Mouse (Mus musculus): Measurements from ENCODE around the gene Itprid2. TPM values are rescaled to one million over a fixed set of nuclear protein-coding genes. Genes with fewer than 3 reads are reported as not detected.

Gene Itprid2
- polyA plus RNA-seq, 1 experiment: 6.6 TPM

GRCm38 (mm10) chr2:79651701-79652100 is 16.5 kb downstream of the Itprid2 start:
- DNase-seq (ENCODE audit: low read depth): no peak
- TF ChIP-seq CTCF (IDR thresholded peaks at IDR 0.05; ENCODE audit: borderline replicate concordance, extremely low read depth, insufficient read depth, insufficient read length) (no peak), POLR2A (IDR thresholded peaks at IDR 0.05; ENCODE audit: borderline replicate concordance, extremely low read depth, insufficient read depth, insufficient read length, poor library complexity, severe bottlenecking) (no peak)

GRCm38 (mm10) chr2:79652502-79652901 is 17.4 kb downstream of the Itprid2 start:
- TF ChIP-seq POLR2A (IDR thresholded peaks at IDR 0.05; ENCODE audit: borderline replicate concordance, extremely low read depth, insufficient read depth, insufficient read length, poor library complexity, severe bottlenecking): no peak
- no peak for TF ChIP-seq CTCF (IDR thresholded peaks at IDR 0.05; ENCODE audit: borderline replicate concordance, extremely low read depth, insufficient read depth, insufficient read length)
- no peak for DNase-seq (ENCODE audit: low read depth)

GRCm38 (mm10) chr2:79653093-79653808 is 18.1 kb downstream of the Itprid2 start:
- DNase-seq (ENCODE audit: low read depth): no peak
- TF ChIP-seq CTCF (IDR thresholded peaks at IDR 0.05; ENCODE audit: borderline replicate concordance, extremely low read depth, insufficient read depth, insufficient read length) (no peak), POLR2A (IDR thresholded peaks at IDR 0.05; ENCODE audit: borderline replicate concordance, extremely low read depth, insufficient read depth, insufficient read length, poor library complexity, severe bottlenecking) (no peak)

- no peak for DNase-seq (ENCODE audit: low read depth)
- TF ChIP-seq CTCF (IDR thresholded peaks at IDR 0.05; ENCODE audit: borderline replicate concordance, extremely low read depth, insufficient read depth, insufficient read length) (no peak), POLR2A (IDR thresholded peaks at IDR 0.05; ENCODE audit: borderline replicate concordance, extremely low read depth, insufficient read depth, insufficient read length, poor library complexity, severe bottlenecking) (no peak)
Observed at GRCm38 (mm10) chr2:79653809-79654164, 18.6 kb downstream of the Itprid2 start.

- TF ChIP-seq CTCF (IDR thresholded peaks at IDR 0.05; ENCODE audit: borderline replicate concordance, extremely low read depth, insufficient read depth, insufficient read length) (no peak), POLR2A (IDR thresholded peaks at IDR 0.05; ENCODE audit: borderline replicate concordance, extremely low read depth, insufficient read depth, insufficient read length, poor library complexity, severe bottlenecking) (no peak)
- DNase-seq (ENCODE audit: low read depth): no peak
Observed at GRCm38 (mm10) chr2:79657062-79657461, 21.9 kb downstream of the Itprid2 start.

GRCm38 (mm10) chr2:79660417-79661185 is 25.4 kb downstream of the Itprid2 start:
- DNase-seq (ENCODE audit: low read depth): no peak
- TF ChIP-seq CTCF (IDR thresholded peaks at IDR 0.05; ENCODE audit: borderline replicate concordance, extremely low read depth, insufficient read depth, insufficient read length) (no peak), POLR2A (IDR thresholded peaks at IDR 0.05; ENCODE audit: borderline replicate concordance, extremely low read depth, insufficient read depth, insufficient read length, poor library complexity, severe bottlenecking) (no peak)

GRCm38 (mm10) chr2:79661486-79662104 is 26.4 kb downstream of the Itprid2 start:
- no peak for TF ChIP-seq POLR2A (IDR thresholded peaks at IDR 0.05; ENCODE audit: borderline replicate concordance, extremely low read depth, insufficient read depth, insufficient read length, poor library complexity, severe bottlenecking)
- TF ChIP-seq CTCF (IDR thresholded peaks at IDR 0.05; ENCODE audit: borderline replicate concordance, extremely low read depth, insufficient read depth, insufficient read length): no peak
- peak; percentile 68 for DNase-seq (ENCODE audit: low read depth)

- DNase-seq (ENCODE audit: low read depth): no peak
- TF ChIP-seq POLR2A (IDR thresholded peaks at IDR 0.05; ENCODE audit: borderline replicate concordance, extremely low read depth, insufficient read depth, insufficient read length, poor library complexity, severe bottlenecking): no peak
- no peak for TF ChIP-seq CTCF (IDR thresholded peaks at IDR 0.05; ENCODE audit: borderline replicate concordance, extremely low read depth, insufficient read depth, insufficient read length)
Observed at GRCm38 (mm10) chr2:79664532-79665286, 29.6 kb downstream of the Itprid2 start.

- DNase-seq (ENCODE audit: low read depth): peak; percentile 68
Observed at GRCm38 (mm10) chr2:79665492-79665891, 30.3 kb downstream of the Itprid2 start.

GRCm38 (mm10) chr2:79675266-79675665 is 40.1 kb downstream of the Itprid2 start:
- TF ChIP-seq CTCF (IDR thresholded peaks at IDR 0.05; ENCODE audit: borderline replicate concordance, extremely low read depth, insufficient read depth, insufficient read length) (no peak), POLR2A (IDR thresholded peaks at IDR 0.05; ENCODE audit: borderline replicate concordance, extremely low read depth, insufficient read depth, insufficient read length, poor library complexity, severe bottlenecking) (no peak)
- no peak for DNase-seq (ENCODE audit: low read depth)

More at GRCm38 (mm10) chr2:79665492-79665891, 30.3 kb downstream of the Itprid2 start:
- TF ChIP-seq CTCF (IDR thresholded peaks at IDR 0.05; ENCODE audit: borderline replicate concordance, extremely low read depth, insufficient read depth, insufficient read length): no peak
- no peak for TF ChIP-seq POLR2A (IDR thresholded peaks at IDR 0.05; ENCODE audit: borderline replicate concordance, extremely low read depth, insufficient read depth, insufficient read length, poor library complexity, severe bottlenecking)
